Mouse (Mus musculus) heart, embryonic 15.5 days (tissue): ENCODE measurements around the gene Tenm2. TPM values are rescaled to one million over a fixed set of nuclear protein-coding genes. Genes with fewer than 3 reads are reported as not detected.

Experiments used
- ATAC-seq: fragments of 200-750 bp; cut with Nextera tagmentation; replicated peaks from 2 replicates; pipeline ENCODE4 v1.8.0; 2017; ENCODE audit warnings: low read depth, moderate TSS enrichment; ENCODE audit not compliant: insufficient number of reproducible peaks, insufficient read depth, low FRiP score
- H3K27ac ChIP-seq: fragments of 300-500 bp; sonication (generic); 2 replicates; pipeline ENCODE4 v1.5.1; 2015; ENCODE audit warnings: mild to moderate bottlenecking, inconsistent platforms
- H3K27me3 ChIP-seq: fragments of 300-500 bp; sonication (generic); 2 replicates; pipeline ENCODE4 v1.6.1; 2015; ENCODE audit warnings: inconsistent platforms
- H3K36me3 ChIP-seq: fragments of 300-500 bp; sonication (generic); 2 replicates; pipeline ENCODE4 v1.6.1; 2015; ENCODE audit warnings: mild to moderate bottlenecking, inconsistent platforms
- H3K4me1 ChIP-seq: fragments of 300-500 bp; sonication (generic); replicated peaks from 2 replicates; pipeline ENCODE4 v1.6.1; 2015; ENCODE audit warnings: inconsistent platforms
- H3K4me2 ChIP-seq: fragments of 300-500 bp; sonication (generic); 2 replicates; pipeline ENCODE4 v1.6.1; 2015; ENCODE audit warnings: inconsistent platforms, mild to moderate bottlenecking, moderate library complexity
- H3K4me3 ChIP-seq: fragments of 300-500 bp; sonication (generic); 2 replicates; pipeline ENCODE4 v1.5.1; 2015; ENCODE audit warnings: mild to moderate bottlenecking, inconsistent platforms
- H3K9ac ChIP-seq: fragments of 300-500 bp; sonication (generic); 2 replicates; pipeline ENCODE4 v1.6.1; 2015; ENCODE audit warnings: mild to moderate bottlenecking, inconsistent platforms
- H3K9me3 ChIP-seq: fragments of 300-500 bp; sonication (generic); replicated peaks from 2 replicates; pipeline ENCODE4 v1.6.1; 2016; ENCODE audit warnings: inconsistent platforms
- WGBS: fragments of 180-500 bp; shearing (Covaris S2); methylation state at CpG from one replicate; pipeline ENCODE4 v1.1.7; 2015; ENCODE audit warnings: mixed read lengths; 5-methylcytosine and 5-hydroxymethylcytosine counted together
- polyA plus RNA-seq: library from polyadenylated mRNA; unstranded; fragments of >200 nt; fragmentation: Nextera tagmentation; extraction: Ambion mirVana; gene quantifications from 2 replicates; pipeline ENCODE4 v1.2.1, GENCODE M21; 2015

Tenm2 gene
- polyA plus RNA-seq, 1 experiment from 2014 or later: 0.49 TPM

GRCm38 (mm10) chr11:36264776-36265466, 970.8 kb downstream of the Tenm2 start:
- Histone ChIP-seq H3K4me3 (no peak overlapping the region), H3K27me3 (no peaks in the 10 kb centered on the region), H3K4me1 (no peaks in the 10 kb centered on the region), H3K4me2 (no peak overlapping the region), H3K27ac (no peak overlapping the region), H3K36me3 (no peaks in the 10 kb centered on the region), H3K9ac (no peak overlapping the region), H3K9me3 (no peaks in the 10 kb centered on the region)
- WGBS: 73% methylated on average over 17 of the region's 17 CpGs
- ATAC-seq: no peak

- no peaks in the 10 kb centered on the region for H3K4me1 ChIP-seq
- ATAC-seq: no peak
- WGBS: 64% methylated on average over 10 of the region's 10 CpGs
- H3K27me3 ChIP-seq: no peaks in the 10 kb centered on the region
- no peak overlapping the region for H3K4me2 ChIP-seq
- H3K9me3 ChIP-seq: no peaks in the 10 kb centered on the region
- H3K27ac ChIP-seq: no peak overlapping the region
- H3K36me3 ChIP-seq: no peaks in the 10 kb centered on the region
- no peak overlapping the region for H3K9ac ChIP-seq
- no peak overlapping the region for H3K4me3 ChIP-seq
Observed at GRCm38 (mm10) chr11:36263840-36264239, 971.9 kb downstream of the Tenm2 start.

GRCm38 (mm10) chr11:36257187-36257586, 978.6 kb downstream of the Tenm2 start:
- Histone ChIP-seq H3K4me2 (no peak overlapping the region), H3K27ac (no peak overlapping the region), H3K9me3 (no peaks in the 10 kb centered on the region), H3K4me1 (no peaks in the 10 kb centered on the region), H3K36me3 (no peaks in the 10 kb centered on the region), H3K9ac (no peak overlapping the region), H3K27me3 (no peaks in the 10 kb centered on the region), H3K4me3 (no peak overlapping the region)
- ATAC-seq: no peak
- WGBS: 77% methylated on average over 5 of the region's 5 CpGs

GRCm38 (mm10) chr11:36256747-36257146, 979.0 kb downstream of the Tenm2 start:
- Histone ChIP-seq H3K4me2 (no peak overlapping the region), H3K27me3 (no peaks in the 10 kb centered on the region), H3K27ac (no peak overlapping the region), H3K4me1 (no peaks in the 10 kb centered on the region), H3K36me3 (no peaks in the 10 kb centered on the region), H3K9me3 (no peaks in the 10 kb centered on the region), H3K9ac (no peak overlapping the region), H3K4me3 (no peak overlapping the region)
- no peak for ATAC-seq
- 72% methylated on average over 5 of the region's 5 CpGs for WGBS

- 87% methylated on average over 2 of the region's 2 CpGs for WGBS
- Histone ChIP-seq H3K4me1 (no peaks in the 10 kb centered on the region), H3K4me3 (no peak overlapping the region), H3K27ac (no peak overlapping the region), H3K27me3 (peaks cover 8% of the 10 kb centered on the region; the same call in 1 of the 2 replicates), H3K4me2 (no peak overlapping the region), H3K9ac (no peak overlapping the region), H3K36me3 (no peaks in the 10 kb centered on the region), H3K9me3 (no peaks in the 10 kb centered on the region)
- ATAC-seq: no peak
Observed at GRCm38 (mm10) chr11:36254019-36254418, 981.7 kb downstream of the Tenm2 start.

- H3K9ac ChIP-seq: no peak overlapping the region
- H3K27ac ChIP-seq: no peak overlapping the region
- ATAC-seq: no peak
- no peaks in the 10 kb centered on the region for H3K9me3 ChIP-seq
- H3K36me3 ChIP-seq: no peaks in the 10 kb centered on the region
- no peak overlapping the region for H3K4me3 ChIP-seq
- H3K4me2 ChIP-seq: no peak overlapping the region
- H3K27me3 ChIP-seq: peaks cover 8% of the 10 kb centered on the region; the same call in 1 of the 2 replicates
- 29% methylated on average over 7 of the region's 7 CpGs for WGBS
- no peaks in the 10 kb centered on the region for H3K4me1 ChIP-seq
Observed at GRCm38 (mm10) chr11:36250111-36250510, 985.7 kb downstream of the Tenm2 start.

GRCm38 (mm10) chr11:36246152-36246551, 989.6 kb downstream of the Tenm2 start:
- Histone ChIP-seq H3K27me3 (peaks cover 8% of the 10 kb centered on the region; the same call in 1 of the 2 replicates), H3K36me3 (no peaks in the 10 kb centered on the region), H3K9me3 (no peaks in the 10 kb centered on the region), H3K9ac (no peak overlapping the region), H3K4me3 (no peak overlapping the region), H3K4me1 (no peaks in the 10 kb centered on the region), H3K27ac (no peak overlapping the region), H3K4me2 (no peak overlapping the region)
- ATAC-seq: no peak
- WGBS: 73% methylated on average over 3 of the region's 3 CpGs

- H3K27ac ChIP-seq: no peak overlapping the region
- 82% methylated on average over 11 of the region's 11 CpGs for WGBS
- ATAC-seq: no peak
Observed at GRCm38 (mm10) chr11:36244491-36244882, 991.3 kb downstream of the Tenm2 start.

GRCm38 (mm10) chr11:36243747-36244490, 991.8 kb downstream of the Tenm2 start:
- H3K4me1 ChIP-seq: no peaks in the 10 kb centered on the region
- no peak overlapping the region for H3K4me3 ChIP-seq
- H3K9me3 ChIP-seq: no peaks in the 10 kb centered on the region
- no peaks in the 10 kb centered on the region for H3K27me3 ChIP-seq
- 71% methylated on average over 18 of the region's 18 CpGs for WGBS
- no peak overlapping the region for H3K27ac ChIP-seq
- H3K4me2 ChIP-seq: no peak overlapping the region
- H3K9ac ChIP-seq: no peak overlapping the region
- ATAC-seq: no peak
- H3K36me3 ChIP-seq: no peaks in the 10 kb centered on the region

More at GRCm38 (mm10) chr11:36244491-36244882, 991.3 kb downstream of the Tenm2 start:
- H3K9me3 ChIP-seq: no peaks in the 10 kb centered on the region
- H3K36me3 ChIP-seq: no peaks in the 10 kb centered on the region
- no peak overlapping the region for H3K9ac ChIP-seq
- H3K4me1 ChIP-seq: no peaks in the 10 kb centered on the region
- H3K4me2 ChIP-seq: no peak overlapping the region
- no peak overlapping the region for H3K4me3 ChIP-seq
- H3K27me3 ChIP-seq: no peaks in the 10 kb centered on the region

- Histone ChIP-seq H3K36me3 (no peaks in the 10 kb centered on the region), H3K4me1 (peaks cover 9% of the 10 kb centered on the region; the same call in 1 of the 2 replicates), H3K4me3 (no peak overlapping the region), H3K9ac (no peak overlapping the region), H3K27ac (no peak overlapping the region), H3K9me3 (no peaks in the 10 kb centered on the region), H3K4me2 (no peak overlapping the region), H3K27me3 (no peaks in the 10 kb centered on the region)
- no peak for ATAC-seq
- 64% methylated on average over 9 of the region's 9 CpGs for WGBS
Observed at GRCm38 (mm10) chr11:36238890-36239289, 996.9 kb downstream of the Tenm2 start.

- H3K4me3 ChIP-seq: no peak overlapping the region
- H3K4me1 ChIP-seq: no peaks in the 10 kb centered on the region
- H3K9me3 ChIP-seq: no peaks in the 10 kb centered on the region
- no peak for ATAC-seq
- 82% methylated on average over 11 of the region's 11 CpGs for WGBS
- no peaks in the 10 kb centered on the region for H3K27me3 ChIP-seq
- H3K9ac ChIP-seq: no peak overlapping the region
- no peaks in the 10 kb centered on the region for H3K36me3 ChIP-seq
- H3K4me2 ChIP-seq: no peak overlapping the region
- no peak overlapping the region for H3K27ac ChIP-seq
Observed at GRCm38 (mm10) chr11:36228654-36229053, 1007.1 kb downstream of the Tenm2 start.
